Mouse (Mus musculus) intestine, embryonic 16.5 days (tissue): ENCODE measurements around the gene F8. TPM values are rescaled to one million over a fixed set of nuclear protein-coding genes. Genes with fewer than 3 reads are reported as not detected.
A peak's percentile ranks its signal among the peaks of the same experiment; 100 is the strongest.

Experiments used
- ATAC-seq: fragments of 200-750 bp; cut with Nextera tagmentation; 2 replicates; pipeline ENCODE4 v1.8.0; 2017; ENCODE audit warnings: moderate TSS enrichment, moderate library complexity
- H3K27ac ChIP-seq: fragments of 300-500 bp; sonication (generic); 2 replicates; pipeline ENCODE4 v1.5.1; 2014; ENCODE audit warnings: mild to moderate bottlenecking, low read length
- H3K27me3 ChIP-seq: fragments of 300-500 bp; sonication (generic); replicated peaks from 2 replicates; pipeline ENCODE4 v1.6.1; 2014; ENCODE audit warnings: low read length, control low read depth, mixed read lengths; ENCODE audit not compliant: control insufficient read depth, insufficient read depth
- H3K36me3 ChIP-seq: fragments of 300-500 bp; sonication (generic); 2 replicates; pipeline ENCODE4 v1.6.1; 2014; ENCODE audit warnings: low read length, control low read depth; ENCODE audit not compliant: control insufficient read depth, insufficient read depth
- H3K4me1 ChIP-seq: fragments of 300-500 bp; sonication (generic); 2 replicates; pipeline ENCODE4 v1.6.1; 2014; ENCODE audit warnings: low read length, control low read depth, mixed read lengths; ENCODE audit not compliant: control insufficient read depth, insufficient read depth
- H3K4me2 ChIP-seq: fragments of 300-500 bp; sonication (generic); 2 replicates; pipeline ENCODE4 v1.6.1; 2014; ENCODE audit warnings: low read depth, low read length, control low read depth
- H3K4me3 ChIP-seq: fragments of 300-500 bp; sonication (generic); 2 replicates; pipeline ENCODE4 v1.5.1; 2014; ENCODE audit warnings: mild to moderate bottlenecking, low read length
- H3K9ac ChIP-seq: fragments of 300-500 bp; sonication (generic); 2 replicates; pipeline ENCODE4 v1.6.1; 2014; ENCODE audit warnings: low read depth, low read length
- H3K9me3 ChIP-seq: fragments of 300-500 bp; sonication (generic); 2 replicates; pipeline ENCODE4 v1.6.1; 2016; ENCODE audit warnings: low read length, control low read depth; ENCODE audit not compliant: control insufficient read depth
- WGBS: fragments of 180-500 bp; shearing (Covaris S2); extraction: QIAGEN DNeasy Blood & Tissue Kit; methylation state at CpG from one replicate; pipeline ENCODE4 v1.1.7; 2014; 5-methylcytosine and 5-hydroxymethylcytosine counted together
- polyA plus RNA-seq: library from polyadenylated mRNA; unstranded; fragments of >200 nt; fragmentation: Nextera tagmentation; extraction: Ambion mirVana; gene quantifications from 2 replicates; pipeline ENCODE4 v1.2.1, GENCODE M21; 2015

The F8 gene
- polyA plus RNA-seq, 1 experiment from 2014 or later, result 1.1 TPM

DNA sequence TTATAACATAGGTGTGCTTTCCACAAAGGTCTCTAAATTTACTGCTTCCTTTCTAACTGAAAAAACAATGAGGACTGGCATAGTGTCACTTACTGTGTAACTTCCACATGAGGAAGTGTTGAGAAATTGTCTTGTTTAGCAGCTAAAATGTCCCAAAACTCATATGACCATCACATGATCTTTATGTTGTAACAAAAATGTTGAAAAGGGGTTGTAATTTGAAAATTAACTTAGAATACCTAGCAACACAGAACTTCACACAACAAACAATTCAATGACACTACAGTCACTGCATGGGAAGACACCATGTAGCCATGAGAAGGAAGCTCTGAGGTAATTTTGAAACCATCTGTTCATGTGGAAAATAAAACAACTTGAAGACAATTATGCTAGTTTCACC, 255.5 kb downstream of the F8 start:
- Histone ChIP-seq H3K9ac (no peak overlapping the region), H3K9me3 (no peaks in the 10 kb centered on the region), H3K4me3 (no peak overlapping the region), H3K27ac (no peak overlapping the region), H3K36me3 (no peaks in the 10 kb centered on the region), H3K4me1 (peaks cover 2% of the 10 kb centered on the region; the same call in 1 of the 2 replicates), H3K4me2 (no peak overlapping the region), H3K27me3 (no peaks in the 10 kb centered on the region)
- ATAC-seq, result no peak

DNA sequence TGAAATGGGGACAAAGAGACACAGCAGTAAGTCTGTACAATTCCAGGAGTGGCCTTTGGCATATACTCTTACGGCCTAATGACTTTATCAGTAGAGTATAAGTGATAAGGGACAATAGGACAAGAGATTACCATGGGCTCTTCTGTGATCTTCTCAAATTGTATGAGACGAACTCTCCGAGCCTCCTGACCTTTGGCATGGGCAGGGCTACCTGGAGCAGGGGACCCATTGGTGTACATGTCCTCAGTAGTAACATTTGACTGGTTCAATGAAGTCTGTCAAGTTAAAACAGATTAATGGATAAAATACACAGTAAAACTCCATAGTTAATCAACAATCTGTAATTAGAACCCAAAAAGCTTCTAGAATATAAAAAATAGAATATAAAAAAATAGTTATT, 256.8 kb downstream of the F8 start:
- peak; percentile 48; the same call in 1 of the 2 replicates for ATAC-seq
- WGBS, result 66% methylated on average over 3 of the region's 3 CpGs
- no peaks in the 10 kb centered on the region for H3K36me3 ChIP-seq

More for the DNA sequence above, 256.8 kb downstream of the F8 start:
- Histone ChIP-seq H3K9me3 (no peaks in the 10 kb centered on the region), H3K27ac (no peak overlapping the region), H3K9ac (no peak overlapping the region), H3K27me3 (no peaks in the 10 kb centered on the region), H3K4me1 (peaks cover 2% of the 10 kb centered on the region; the same call in 1 of the 2 replicates), H3K4me2 (no peak overlapping the region), H3K4me3 (no peak overlapping the region)

Other genes starting within 250 kb of the F8 start
- not detected in 2 replicates for gene Smim9, start 218.8 kb downstream of the F8 start, polyA plus RNA-seq
- 54.7 and 55.7 TPM in 2 replicates for gene Fundc2, start 216 bp downstream of the F8 start, polyA plus RNA-seq
- 16.2 and 19.7 TPM in 2 replicates for gene Cmc4, start 34.0 kb upstream of the F8 start, polyA plus RNA-seq
- gene Mtcp1, start 34.0 kb upstream of the F8 start, polyA plus RNA-seq, result 7.1 and 7.7 TPM in 2 replicates
- gene Brcc3, start 34.0 kb upstream of the F8 start, polyA plus RNA-seq, result 59.5 and 64.8 TPM in 2 replicates
- gene Vbp1, start 131.7 kb upstream of the F8 start, polyA plus RNA-seq, result 125 and 127 TPM in 2 replicates
- 1.7 TPM in 2 replicates for gene Rab39b, start 195.6 kb upstream of the F8 start, polyA plus RNA-seq